Mouse (Mus musculus): ENCODE results near the gene Nek10. TPM values are rescaled to one million over a fixed set of nuclear protein-coding genes. Genes with fewer than 3 reads are reported as not detected.
A peak's percentile ranks its signal among the peaks of the same experiment; 100 is the strongest.
"Not testable (repeated sequence)": the region's sequence is repeated elsewhere in the genome, so short reads cannot be mapped to it uniquely, and the experiment has no call there.

Nek10 gene
- polyA plus RNA-seq (2015; fragmentation: Nextera tagmentation; extraction: Ambion mirVana), result 0.06 TPM in 1 of 2 replicates, not detected in the other

GRCm38 (mm10) chr14:14803115-14803514, at the start of gene Nek10:
Nek10 (plus strand) TSS chr14:14803415.
- not testable (repeated sequence) for H3K27ac ChIP-seq; H3K9me3 ChIP-seq; ATAC-seq (ENCODE audit: low FRiP score); H3K27me3 ChIP-seq; H3K9ac ChIP-seq; H3K4me2 ChIP-seq; H3K4me3 ChIP-seq; H3K4me1 ChIP-seq (replicated peaks)
- WGBS, result 56% methylated on average over 2 of the region's 2 CpGs
- peaks cover 14% of the 10 kb centered on the region for H3K36me3 ChIP-seq

GRCm38 (mm10) chr14:14781169-14781568, 22.0 kb upstream of the Nek10 start:
- ATAC-seq (ENCODE audit: low FRiP score), result no peak
- no peaks in the 10 kb centered on the region for H3K27me3 ChIP-seq
- no peaks in the 10 kb centered on the region for H3K4me1 ChIP-seq (replicated peaks)
- no peak overlapping the region for H3K9ac ChIP-seq
- H3K4me2 ChIP-seq, result no peak overlapping the region
- H3K4me3 ChIP-seq, result no peak overlapping the region
- H3K36me3 ChIP-seq, result peaks cover 50% of the 10 kb centered on the region
- no peak overlapping the region for H3K27ac ChIP-seq
- no peaks in the 10 kb centered on the region for H3K9me3 ChIP-seq
- 92% methylated on average over 2 of the region's 2 CpGs for WGBS

- no peaks in the 10 kb centered on the region for H3K27me3 ChIP-seq
- WGBS, result 94% methylated on average over 1 of the region's 1 CpGs
- H3K9me3 ChIP-seq, result no peaks in the 10 kb centered on the region
- H3K9ac ChIP-seq, result no peak overlapping the region
- H3K36me3 ChIP-seq, result peaks cover 45% of the 10 kb centered on the region
- no peak overlapping the region for H3K4me2 ChIP-seq
- no peak overlapping the region for H3K4me3 ChIP-seq
- no peak for ATAC-seq (ENCODE audit: low FRiP score)
- H3K4me1 ChIP-seq (replicated peaks), result no peaks in the 10 kb centered on the region
- H3K27ac ChIP-seq, result no peak overlapping the region
Measured at GRCm38 (mm10) chr14:14784223-14784622, 19.0 kb upstream of the Nek10 start.

GRCm38 (mm10) chr14:14786979-14787378, 16.2 kb upstream of the Nek10 start:
- ATAC-seq (ENCODE audit: low FRiP score), result no peak
- no peak overlapping the region for H3K27ac ChIP-seq
- no peak overlapping the region for H3K4me2 ChIP-seq
- peaks cover 44% of the 10 kb centered on the region for H3K36me3 ChIP-seq
- WGBS, result 97% methylated on average over 1 of the region's 1 CpGs
- H3K27me3 ChIP-seq, result no peaks in the 10 kb centered on the region
- H3K4me3 ChIP-seq, result no peak overlapping the region
- no peak overlapping the region for H3K9ac ChIP-seq
- no peaks in the 10 kb centered on the region for H3K9me3 ChIP-seq
- H3K4me1 ChIP-seq (replicated peaks), result no peaks in the 10 kb centered on the region

- ATAC-seq (ENCODE audit: low FRiP score), result no peak
- Histone ChIP-seq H3K27me3 (no peaks in the 10 kb centered on the region), H3K9me3 (no peaks in the 10 kb centered on the region), H3K9ac (no peak overlapping the region), H3K4me1 (replicated peaks) (no peaks in the 10 kb centered on the region), H3K27ac (no peak overlapping the region), H3K4me3 (no peak overlapping the region), H3K4me2 (no peak overlapping the region), H3K36me3 (peaks cover 40% of the 10 kb centered on the region)
- WGBS, result 92% methylated on average over 4 of the region's 4 CpGs
Measured at GRCm38 (mm10) chr14:14789840-14790470, 13.3 kb upstream of the Nek10 start.

DNA sequence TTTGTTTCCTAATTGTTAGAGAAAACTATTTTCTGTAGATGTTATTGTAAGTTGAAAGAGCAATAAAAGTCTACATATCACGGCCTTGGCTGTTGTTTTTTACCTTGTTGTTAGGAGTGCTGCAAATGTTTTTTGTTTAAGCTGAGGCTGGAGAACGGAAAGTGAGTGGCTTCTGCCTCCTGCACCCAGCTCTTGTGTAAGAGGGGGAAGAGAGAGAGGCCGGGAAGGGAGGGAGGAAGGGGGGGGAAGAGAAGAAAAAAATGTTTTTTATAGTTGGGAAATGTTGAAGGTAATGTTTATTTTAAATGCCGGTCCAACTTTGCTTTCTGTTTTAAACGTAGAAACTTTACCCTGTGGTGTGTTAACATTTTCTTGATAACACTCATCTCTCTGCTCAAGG, 3.4 kb upstream of the Nek10 start:
- Histone ChIP-seq H3K4me2 (no peak overlapping the region), H3K9ac (no peak overlapping the region), H3K27ac (no peak overlapping the region), H3K9me3 (no peaks in the 10 kb centered on the region), H3K27me3 (no peaks in the 10 kb centered on the region), H3K36me3 (peaks cover 18% of the 10 kb centered on the region), H3K4me1 (replicated peaks) (peaks cover 6% of the 10 kb centered on the region; the same call in 1 of the 2 replicates), H3K4me3 (no peak overlapping the region)
- ATAC-seq (ENCODE audit: low FRiP score), result no peak
- 90% methylated on average over 5 of the region's 5 CpGs for WGBS

- Histone ChIP-seq H3K27me3 (no peaks in the 10 kb centered on the region), H3K27ac (no peak overlapping the region), H3K4me3 (no peak overlapping the region), H3K4me2 (no peak overlapping the region), H3K4me1 (replicated peaks) (peaks cover 6% of the 10 kb centered on the region; the same call in 1 of the 2 replicates), H3K9me3 (no peaks in the 10 kb centered on the region), H3K9ac (no peak overlapping the region), H3K36me3 (peaks cover 18% of the 10 kb centered on the region)
- 98% methylated on average over 4 of the region's 4 CpGs for WGBS
- ATAC-seq (ENCODE audit: low FRiP score), result no peak
Measured at GRCm38 (mm10) chr14:14800332-14800731, 2.9 kb upstream of the Nek10 start.

DNA sequence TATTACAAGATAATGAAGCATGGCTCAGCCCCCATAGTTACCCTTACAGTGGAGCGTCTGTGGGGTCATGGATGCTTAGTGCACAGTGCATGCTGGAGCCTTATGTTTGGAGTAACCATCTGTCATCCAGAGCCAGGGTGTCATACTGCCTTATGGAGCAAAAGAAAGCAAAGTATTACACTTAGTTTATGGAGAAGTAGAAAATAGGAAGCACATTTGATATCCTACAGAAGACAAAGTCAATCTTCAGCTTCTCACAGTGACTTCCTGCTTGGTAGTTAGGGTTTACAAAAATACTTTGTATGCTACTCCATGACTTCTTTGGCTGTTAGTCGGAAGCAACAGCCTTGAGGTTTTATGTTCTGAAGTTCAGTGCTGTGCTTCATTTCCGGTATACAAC, 2.4 kb upstream of the Nek10 start:
- H3K9ac ChIP-seq, result no peak overlapping the region
- 93% methylated on average over 3 of the region's 3 CpGs for WGBS
- H3K27ac ChIP-seq, result no peak overlapping the region
- no peak for ATAC-seq (ENCODE audit: low FRiP score)
- no peak overlapping the region for H3K4me2 ChIP-seq
- no peaks in the 10 kb centered on the region for H3K9me3 ChIP-seq
- no peak overlapping the region for H3K4me3 ChIP-seq
- H3K4me1 ChIP-seq (replicated peaks), result peaks cover 6% of the 10 kb centered on the region; the same call in 1 of the 2 replicates
- no peaks in the 10 kb centered on the region for H3K27me3 ChIP-seq
- H3K36me3 ChIP-seq, result peaks cover 18% of the 10 kb centered on the region

DNA sequence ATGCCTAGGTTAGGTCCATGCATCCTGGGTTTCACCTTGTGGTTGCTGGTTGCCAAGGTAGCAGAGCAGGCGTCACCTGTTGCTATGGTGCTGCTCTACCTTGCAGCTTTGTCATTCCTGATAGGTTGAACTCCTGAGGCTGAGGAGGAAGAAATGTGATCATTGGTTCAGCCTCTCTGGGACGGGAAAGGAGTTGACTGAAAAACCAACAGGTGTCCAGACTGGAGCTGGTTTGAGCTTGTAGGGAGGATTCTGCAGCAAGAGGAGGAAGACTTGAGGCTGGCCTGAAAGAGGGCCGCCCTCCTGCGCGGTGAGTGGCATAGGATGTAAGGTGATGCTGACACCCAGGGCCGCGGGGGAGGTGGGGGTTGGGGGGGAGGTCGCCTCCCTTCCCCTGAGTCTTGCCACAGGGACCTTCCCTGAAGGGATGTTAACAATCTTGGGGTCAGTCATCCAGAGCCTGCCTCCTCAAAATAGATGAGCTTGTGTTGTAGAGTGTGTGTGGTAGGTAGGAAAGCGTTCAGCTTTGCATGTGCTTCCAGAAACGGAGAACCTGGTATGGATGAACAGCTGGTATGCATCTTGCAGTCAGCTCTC, 804 bp downstream of the Nek10 start:
- Histone ChIP-seq H3K4me1 (replicated peaks) (peaks cover 6% of the 10 kb centered on the region; the same call in 1 of the 2 replicates), H3K27me3 (no peaks in the 10 kb centered on the region), H3K36me3 (peaks cover 11% of the 10 kb centered on the region), H3K4me3 (no peak overlapping the region), H3K9me3 (no peaks in the 10 kb centered on the region), H3K9ac (no peak overlapping the region), H3K4me2 (no peak overlapping the region), H3K27ac (no peak overlapping the region)
- peak; percentile 75 for ATAC-seq (ENCODE audit: low FRiP score)
- 11% methylated on average over 10 of the region's 10 CpGs for WGBS

DNA sequence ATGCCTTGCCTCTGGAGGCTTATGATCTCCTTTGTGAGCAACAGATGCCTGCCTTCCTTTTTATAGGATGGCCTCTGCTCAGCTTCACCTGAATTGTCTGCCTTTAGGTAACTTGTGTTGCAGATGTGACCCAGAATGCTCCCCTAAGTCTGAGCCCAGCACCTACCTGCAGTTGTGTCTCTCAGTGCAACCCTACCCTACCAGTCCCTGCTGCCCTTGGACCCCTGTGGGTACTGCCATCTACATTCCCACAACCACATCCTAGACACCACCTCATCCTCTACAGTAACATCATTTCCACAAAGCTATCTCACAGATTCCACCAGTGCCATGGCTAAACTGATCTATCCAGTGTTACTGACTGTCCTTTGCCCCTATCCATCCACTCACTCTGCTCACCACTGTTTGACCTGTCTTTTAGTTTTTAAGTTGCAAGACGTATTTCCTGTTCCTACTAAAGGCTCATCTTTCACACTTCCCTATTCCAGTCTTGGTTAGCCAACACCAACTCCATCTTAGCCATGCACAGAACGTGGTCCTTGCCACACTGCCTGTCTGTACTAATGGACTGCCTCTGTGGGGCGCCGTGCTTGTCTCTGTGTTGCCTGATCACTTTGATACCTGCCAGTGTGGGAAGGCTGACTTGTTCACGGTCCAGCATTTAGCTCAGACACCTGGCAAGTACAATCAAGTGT, 1.4 kb downstream of the Nek10 start:
- 74% methylated on average over 5 of the region's 5 CpGs for WGBS
- Histone ChIP-seq H3K4me2 (no peak overlapping the region), H3K4me3 (no peak overlapping the region), H3K27ac (no peak overlapping the region), H3K36me3 (peaks cover 11% of the 10 kb centered on the region), H3K9ac (no peak overlapping the region), H3K9me3 (no peaks in the 10 kb centered on the region), H3K4me1 (replicated peaks) (peaks cover 6% of the 10 kb centered on the region; the same call in 1 of the 2 replicates), H3K27me3 (no peaks in the 10 kb centered on the region)
- ATAC-seq (ENCODE audit: low FRiP score), result peak; percentile 29; the same call in 1 of the 2 replicates

GRCm38 (mm10) chr14:14832520-14833240, 29.5 kb downstream of the Nek10 start:
- Histone ChIP-seq H3K27me3 (no peaks in the 10 kb centered on the region), H3K9ac (no peak overlapping the region), H3K4me3 (no peak overlapping the region), H3K9me3 (no peaks in the 10 kb centered on the region), H3K4me1 (replicated peaks) (no peaks in the 10 kb centered on the region), H3K27ac (no peak overlapping the region), H3K4me2 (no peak overlapping the region), H3K36me3 (no peaks in the 10 kb centered on the region)
- no peak for ATAC-seq (ENCODE audit: low FRiP score)
- 74% methylated on average over 12 of the region's 12 CpGs for WGBS

DNA sequence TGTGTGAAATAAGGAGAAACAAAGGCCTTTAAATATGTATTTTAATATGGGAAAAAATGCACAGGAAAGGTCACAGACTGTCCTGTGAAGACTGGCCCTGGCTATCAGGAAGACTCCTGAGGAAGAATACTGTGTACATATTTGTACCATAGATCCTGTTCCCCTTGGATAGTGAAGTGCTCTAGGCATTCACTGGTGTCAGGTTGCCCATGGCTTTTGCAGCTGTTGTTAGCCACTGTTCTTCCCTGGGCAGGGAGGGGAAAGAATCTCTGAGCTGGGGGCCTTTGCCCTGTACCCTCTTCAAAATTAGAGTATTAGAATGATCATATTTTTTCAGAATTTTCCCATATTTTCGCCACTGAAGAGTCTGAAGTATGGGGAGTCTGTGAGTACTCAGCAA, 30.3 kb downstream of the Nek10 start:
- no peak overlapping the region for H3K27ac ChIP-seq
- H3K9me3 ChIP-seq, result no peaks in the 10 kb centered on the region
- H3K4me1 ChIP-seq (replicated peaks), result no peaks in the 10 kb centered on the region
- no peak for ATAC-seq (ENCODE audit: low FRiP score)
- H3K36me3 ChIP-seq, result no peaks in the 10 kb centered on the region
- no peaks in the 10 kb centered on the region for H3K27me3 ChIP-seq
- 86% methylated on average over 1 of the region's 1 CpGs for WGBS
- H3K9ac ChIP-seq, result no peak overlapping the region
- H3K4me3 ChIP-seq, result no peak overlapping the region
- H3K4me2 ChIP-seq, result no peak overlapping the region
